Mouse (Mus musculus) heart, embryonic 16.5 days (tissue): ENCODE data around the gene Srsf9. TPM values are rescaled to one million over a fixed set of nuclear protein-coding genes. Genes with fewer than 3 reads are reported as not detected.

Experiments
- ATAC-seq: fragments of 200-750 bp; cut with Nextera tagmentation; replicated peaks from 2 replicates; pipeline ENCODE4 v1.8.0; 2017; ENCODE audit warnings: moderate number of reproducible peaks; ENCODE audit not compliant: insufficient read depth, low FRiP score; ENCODE audit errors: extremely low read depth
- H3K27ac ChIP-seq: fragments of 300-500 bp; sonication (generic); 2 replicates; pipeline ENCODE4 v1.5.1; 2014; ENCODE audit warnings: mild to moderate bottlenecking, low read length, control low read depth, moderate library complexity
- H3K27me3 ChIP-seq: fragments of 300-500 bp; sonication (generic); 2 replicates; pipeline ENCODE4 v1.6.1; 2014; ENCODE audit warnings: low read length, mixed read lengths; ENCODE audit not compliant: control insufficient read depth, insufficient read depth
- H3K36me3 ChIP-seq: fragments of 300-500 bp; sonication (generic); 2 replicates; pipeline ENCODE4 v1.6.1; 2014; ENCODE audit not compliant: control insufficient read depth, insufficient read depth
- H3K4me1 ChIP-seq: fragments of 300-500 bp; sonication (generic); 2 replicates; pipeline ENCODE4 v1.6.1; 2014; ENCODE audit warnings: low read length, mixed read lengths; ENCODE audit not compliant: control insufficient read depth, insufficient read depth
- H3K4me2 ChIP-seq: fragments of 300-500 bp; sonication (generic); 2 replicates; pipeline ENCODE4 v1.6.1; 2014; ENCODE audit warnings: low read depth, mild to moderate bottlenecking, control low read depth, low read length
- H3K4me3 ChIP-seq: fragments of 300-500 bp; sonication (generic); 2 replicates; pipeline ENCODE4 v1.5.1; 2014; ENCODE audit warnings: mild to moderate bottlenecking, control low read depth, low read length
- H3K9ac ChIP-seq: fragments of 300-500 bp; sonication (generic); 2 replicates; pipeline ENCODE4 v1.6.1; 2014; ENCODE audit warnings: low read length, control low read depth
- H3K9me3 ChIP-seq: fragments of 300-500 bp; sonication (generic); replicated peaks from 2 replicates; pipeline ENCODE4 v1.6.1; 2016; ENCODE audit warnings: low read length; ENCODE audit not compliant: control insufficient read depth
- WGBS: fragments of 180-500 bp; shearing (Covaris S2); extraction: QIAGEN DNeasy Blood & Tissue Kit; methylation state at CpG from one replicate; pipeline ENCODE4 v1.1.7; 2014; 5-methylcytosine and 5-hydroxymethylcytosine counted together
- polyA plus RNA-seq: library from polyadenylated mRNA; unstranded; fragments of >200 nt; fragmentation: Nextera tagmentation; extraction: Ambion mirVana; gene quantifications from 2 replicates; pipeline ENCODE4 v1.2.1, GENCODE M21; 2015

Gene Srsf9
- polyA plus RNA-seq, 1 experiment from 2014 or later, result 131 TPM

DNA sequence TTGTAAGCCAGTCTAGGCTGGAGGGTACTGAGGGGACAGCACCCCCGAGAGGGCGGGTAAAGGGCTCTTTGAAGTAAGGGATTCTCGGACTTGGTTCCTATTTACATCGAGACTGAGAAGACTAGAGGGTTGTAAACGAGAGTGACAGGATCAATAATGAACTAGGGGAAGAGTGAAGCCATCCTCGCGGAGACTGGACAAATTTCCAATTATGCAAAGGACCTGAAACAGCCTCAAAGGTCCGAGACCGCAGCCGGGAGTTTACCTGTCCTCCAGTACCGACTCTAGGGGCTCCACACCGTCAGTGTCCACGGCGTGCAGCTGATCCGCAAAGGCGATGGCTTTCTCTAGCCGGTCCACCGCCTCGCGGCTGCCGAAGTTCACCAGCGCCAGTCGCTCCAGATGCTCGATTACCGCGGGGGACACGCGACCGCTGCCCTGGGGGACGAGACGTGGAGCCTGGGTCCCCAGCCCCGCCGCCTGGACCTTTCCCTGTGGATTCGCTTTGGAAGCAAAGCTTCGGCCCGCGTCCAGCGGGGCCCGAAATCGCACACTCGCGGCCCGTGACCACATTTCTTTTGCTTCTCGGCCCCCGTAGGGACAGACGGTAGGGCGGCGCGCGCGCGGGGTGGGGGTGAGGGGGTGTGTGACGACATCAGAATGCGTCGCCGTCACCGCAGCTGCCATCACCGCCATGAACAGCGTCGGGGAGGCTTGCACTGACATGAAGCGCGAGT lies 13.8 kb downstream of the Srsf9 start, which contains the start of the genes Gatc and Triap1:
TSS of gene Gatc (minus strand) at position 602 of the 737 bp plus-strand sequence.
TSS of gene Triap1 (plus strand) at position 649 of the 737 bp plus-strand sequence.
- WGBS, result under 1% methylated on average over 62 of the region's 62 CpGs
- Histone ChIP-seq H3K4me1 (peaks cover 16% of the 10 kb centered on the region), H3K27ac (peak within 1 kb of the TSS; percentile 77), H3K9ac (peak within 1 kb of the TSS; percentile 96), H3K9me3 (no peaks in the 10 kb centered on the region), H3K4me3 (peak within 1 kb of the TSS; percentile 95), H3K36me3 (peaks cover 30% of the 10 kb centered on the region), H3K27me3 (no peaks in the 10 kb centered on the region), H3K4me2 (peak within 1 kb of the TSS; percentile 86)
- peak; percentile 91 for ATAC-seq

GRCm38 (mm10) chr5:115341314-115342165 lies 14.6 kb downstream of the Srsf9 start:
- peak overlapping the region; percentile 95 for H3K4me3 ChIP-seq
- H3K9ac ChIP-seq, result peak overlapping the region; percentile 96
- peaks cover 16% of the 10 kb centered on the region for H3K4me1 ChIP-seq
- peak overlapping the region; percentile 77 for H3K27ac ChIP-seq
- peak; percentile 49 for ATAC-seq
- no peaks in the 10 kb centered on the region for H3K27me3 ChIP-seq
- H3K4me2 ChIP-seq, result peak overlapping the region; percentile 86
- 8% methylated on average over 36 of the region's 36 CpGs for WGBS
- H3K36me3 ChIP-seq, result peaks cover 35% of the 10 kb centered on the region
- H3K9me3 ChIP-seq, result no peaks in the 10 kb centered on the region

- Histone ChIP-seq H3K27me3 (no peaks in the 10 kb centered on the region), H3K36me3 (peaks cover 35% of the 10 kb centered on the region), H3K9ac (peak overlapping the region; percentile 95), H3K4me2 (peak overlapping the region; percentile 76), H3K9me3 (no peaks in the 10 kb centered on the region), H3K4me3 (peak overlapping the region; percentile 68), H3K27ac (peak overlapping the region; percentile 83), H3K4me1 (peaks cover 9% of the 10 kb centered on the region)
- peak; percentile 51; the same call in 1 of the 2 replicates for ATAC-seq
- WGBS, result 2% methylated on average over 5 of the region's 5 CpGs
Measured at GRCm38 (mm10) chr5:115347564-115347963, 20.6 kb downstream of the Srsf9 start.

DNA sequence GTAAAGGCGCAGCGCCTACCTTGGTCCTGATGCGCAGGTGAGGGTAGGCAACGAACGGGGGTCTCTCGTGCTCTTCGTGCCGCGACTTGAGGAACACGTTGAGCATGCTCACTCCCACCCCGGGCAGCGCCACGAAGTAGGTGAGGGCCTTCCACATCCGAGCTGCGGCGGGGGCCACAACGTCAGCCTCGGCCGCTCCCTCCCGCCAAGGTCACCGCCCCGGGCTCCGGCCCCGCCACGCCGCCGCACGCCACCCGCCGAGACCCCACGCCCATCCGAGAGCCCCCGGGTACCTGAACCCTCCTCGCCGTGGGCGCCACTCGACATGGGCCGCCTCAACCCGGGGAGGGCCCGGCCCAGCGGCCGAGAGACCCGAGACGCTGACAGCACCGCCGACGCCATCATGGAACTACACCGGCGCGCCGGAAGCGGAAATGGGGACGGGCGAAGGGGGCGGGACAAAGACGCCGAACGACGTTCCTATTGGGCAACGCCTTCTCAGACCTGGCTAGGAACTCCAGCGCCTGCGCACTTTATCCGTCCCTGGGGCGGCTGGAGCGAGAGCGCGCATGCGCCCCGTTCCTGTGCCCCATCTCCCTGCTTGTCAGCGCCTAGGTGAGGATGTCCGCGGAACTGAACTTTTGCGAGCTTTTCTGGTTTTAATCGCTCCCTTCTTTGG lies 21.7 kb downstream of the Srsf9 start, which contains the start of gene Cox6a1:
TSS of gene Cox6a1 (minus strand) at position 436 of the 679 bp plus-strand sequence.
- peaks cover 25% of the 10 kb centered on the region for H3K36me3 ChIP-seq
- peak within 1 kb of the TSS; percentile 68 for H3K4me3 ChIP-seq
- H3K9me3 ChIP-seq, result no peaks in the 10 kb centered on the region
- peak within 1 kb of the TSS; percentile 95 for H3K9ac ChIP-seq
- H3K4me2 ChIP-seq, result peak within 1 kb of the TSS; percentile 82
- H3K27me3 ChIP-seq, result no peaks in the 10 kb centered on the region
- ATAC-seq, result peak; percentile 95
- peaks cover 9% of the 10 kb centered on the region for H3K4me1 ChIP-seq
- H3K27ac ChIP-seq, result peak within 1 kb of the TSS; percentile 83
- under 1% methylated on average over 71 of the region's 74 CpGs for WGBS

- H3K27me3 ChIP-seq, result no peaks in the 10 kb centered on the region
- H3K4me1 ChIP-seq, result peaks cover 9% of the 10 kb centered on the region
- H3K9me3 ChIP-seq, result no peaks in the 10 kb centered on the region
- peak; percentile 5; the same call in 1 of the 2 replicates for ATAC-seq
- H3K36me3 ChIP-seq, result peaks cover 20% of the 10 kb centered on the region
- peak overlapping the region; percentile 79 for H3K27ac ChIP-seq
- peak overlapping the region; percentile 82 for H3K4me2 ChIP-seq
- under 1% methylated on average over 18 of the region's 18 CpGs for WGBS
- peak overlapping the region; percentile 79 for H3K9ac ChIP-seq
- H3K4me3 ChIP-seq, result peak overlapping the region; percentile 68
Measured at GRCm38 (mm10) chr5:115349225-115349555, 22.2 kb downstream of the Srsf9 start.

DNA sequence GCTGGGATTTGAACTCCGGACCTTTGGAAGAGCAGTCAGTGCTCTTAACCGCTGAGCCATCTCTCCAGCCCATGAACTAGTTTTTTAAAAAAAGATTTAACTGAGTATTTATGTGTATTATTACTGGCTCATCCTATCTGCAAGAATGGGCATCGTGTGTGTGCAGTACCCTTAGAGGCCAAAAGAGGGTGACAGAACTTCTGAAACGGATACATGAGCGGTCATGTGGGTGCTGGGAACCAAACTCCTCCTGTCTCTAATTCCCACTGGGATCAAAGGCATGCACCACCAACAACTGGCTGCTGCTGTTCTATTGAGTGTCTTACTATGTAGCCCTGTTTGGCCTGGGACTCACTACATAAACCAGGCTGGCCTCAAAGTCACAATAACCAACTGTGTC lies 24.4 kb downstream of the Srsf9 start:
- 73% methylated on average over 5 of the region's 5 CpGs for WGBS
- H3K27ac ChIP-seq, result no peak overlapping the region
- H3K36me3 ChIP-seq, result peaks cover under 1% of the 10 kb centered on the region; the same call in 1 of the 2 replicates
- H3K4me3 ChIP-seq, result no peak overlapping the region
- no peak overlapping the region for H3K4me2 ChIP-seq
- H3K9me3 ChIP-seq, result no peaks in the 10 kb centered on the region
- no peak for ATAC-seq
- H3K4me1 ChIP-seq, result peaks cover 9% of the 10 kb centered on the region
- H3K27me3 ChIP-seq, result no peaks in the 10 kb centered on the region
- no peak overlapping the region for H3K9ac ChIP-seq

DNA sequence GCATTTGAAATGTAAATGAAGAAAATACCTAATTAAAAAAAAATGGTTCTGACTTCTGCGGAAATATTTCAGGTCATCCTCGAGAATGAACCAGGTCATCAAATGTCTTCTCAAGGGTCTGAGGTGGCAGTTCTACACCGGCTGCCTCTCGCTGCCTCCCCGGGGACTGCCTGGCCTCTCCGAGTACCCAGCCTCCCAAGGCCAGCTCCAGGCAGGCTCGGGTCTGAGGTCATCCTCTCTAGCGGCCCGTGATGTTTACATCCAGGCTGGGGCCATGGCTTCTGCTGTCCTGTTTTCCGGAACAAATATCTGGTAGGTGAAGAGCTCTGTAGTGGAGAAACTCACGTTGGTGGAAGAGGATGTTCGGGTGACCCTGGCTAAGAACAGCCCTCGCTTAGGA lies 28.1 kb downstream of the Srsf9 start:
- H3K36me3 ChIP-seq, result no peaks in the 10 kb centered on the region
- no peak overlapping the region for H3K4me3 ChIP-seq
- no peak for ATAC-seq
- 49% methylated on average over 13 of the region's 13 CpGs for WGBS
- H3K4me2 ChIP-seq, result no peak overlapping the region
- no peaks in the 10 kb centered on the region for H3K27me3 ChIP-seq
- no peak overlapping the region for H3K9ac ChIP-seq
- no peak overlapping the region for H3K27ac ChIP-seq
- no peaks in the 10 kb centered on the region for H3K9me3 ChIP-seq
- H3K4me1 ChIP-seq, result no peaks in the 10 kb centered on the region

DNA sequence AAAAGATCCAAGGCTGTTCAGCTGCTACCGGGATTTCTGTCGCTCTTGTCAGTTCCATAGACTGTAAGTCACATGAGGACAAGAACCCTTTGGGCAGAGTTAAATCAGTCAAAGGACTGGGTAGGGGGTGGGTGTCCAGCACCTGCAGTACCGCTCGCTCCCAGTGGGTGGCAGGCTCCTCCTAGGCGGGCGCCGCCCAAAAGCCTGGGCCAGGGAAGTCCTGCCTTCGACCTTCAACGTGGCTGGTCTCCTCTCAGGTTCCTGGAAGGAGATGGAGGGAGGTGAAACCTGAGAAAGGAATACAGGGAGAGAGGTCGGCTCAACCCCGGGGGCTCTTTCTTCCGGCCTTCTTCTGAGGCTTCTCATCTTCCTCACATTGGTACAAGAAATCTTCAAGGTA lies 31.9 kb downstream of the Srsf9 start:
- WGBS, result 5% methylated on average over 12 of the region's 12 CpGs
- H3K4me2 ChIP-seq, result no peak overlapping the region
- no peak overlapping the region for H3K27ac ChIP-seq
- no peaks in the 10 kb centered on the region for H3K27me3 ChIP-seq
- no peaks in the 10 kb centered on the region for H3K36me3 ChIP-seq
- H3K4me3 ChIP-seq, result no peak overlapping the region
- no peak overlapping the region for H3K9ac ChIP-seq
- H3K4me1 ChIP-seq, result no peaks in the 10 kb centered on the region
- no peaks in the 10 kb centered on the region for H3K9me3 ChIP-seq
- peak; percentile 77 for ATAC-seq
